Mouse (Mus musculus) spleen, adult 2 months (tissue): ENCODE data around the gene Bbs9.

ENCODE experiments used
- CTCF ChIP-seq: fragments of 200-500 bp; IDR thresholded peaks from 2 replicates; pipeline ENCODE4 v1.5.1; 2011; ENCODE audit warnings: mild to moderate bottlenecking, inconsistent platforms; ENCODE audit not compliant: insufficient read depth, insufficient read length, insufficient replicate concordance; ENCODE audit errors: extremely low read depth
- POLR2A ChIP-seq: fragments of 200-500 bp; IDR thresholded peaks from 2 replicates; pipeline ENCODE4 v1.6.1; 2011; ENCODE audit warnings: low read depth, low read length, inconsistent platforms

- TF ChIP-seq CTCF = no peak
- TF ChIP-seq POLR2A = no peak
Measured at GRCm38 (mm10) chr9:22820646-22821185, 345.2 kb downstream of the Bbs9 start.
